Mouse (Mus musculus) kidney, adult 2 months (tissue): ENCODE measurements around the gene Rab22a.

Experiments used
- CTCF ChIP-seq: fragments of 200-500 bp; conservative IDR thresholded peaks from 2 replicates; pipeline ENCODE4 v1.5.1; 2011; ENCODE audit warnings: low read depth, mild to moderate bottlenecking, control low read depth, low read length, moderate library complexity, mixed read lengths; ENCODE audit not compliant: insufficient read depth, insufficient read length
- POLR2A ChIP-seq: fragments of 200-500 bp; IDR thresholded peaks from one replicate; pipeline ENCODE4 v1.6.1; 2011; ENCODE audit warnings: low read depth, low read length, control low read depth

DNA sequence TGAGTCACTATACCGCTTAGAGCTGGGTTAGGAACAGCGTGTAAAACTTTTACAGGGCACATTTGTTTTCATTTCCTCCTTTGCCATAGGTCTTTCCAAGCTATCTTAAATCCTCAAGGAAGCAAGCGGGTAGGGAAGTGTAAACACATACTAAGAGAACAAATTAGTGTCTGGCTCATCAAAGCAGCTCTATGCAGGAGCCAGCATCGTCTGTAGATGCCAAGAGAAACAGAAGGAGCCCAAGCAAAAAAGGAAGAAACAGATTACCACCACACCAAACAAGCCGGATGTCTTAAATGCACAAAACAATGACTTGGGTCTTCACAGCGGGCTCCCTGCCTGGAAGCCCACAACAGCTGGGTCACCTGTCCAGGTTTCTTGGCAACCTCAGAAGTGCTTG is 50.6 kb downstream of the Rab22a start:
- TF ChIP-seq POLR2A (no peak), CTCF (no peak)
